Mouse (Mus musculus) MEL (cell line): ENCODE data around the gene Akirin1. TPM values are rescaled to one million over a fixed set of nuclear protein-coding genes. Genes with fewer than 3 reads are reported as not detected.
A peak's percentile ranks its signal among the peaks of the same experiment; 100 is the strongest.

Experiments
- DNase-seq: peaks from one replicate; pipeline ENCODE4 v3.0.0; 2011; ENCODE audit warnings: low read depth, low spot score
- H3K27ac ChIP-seq: 2 replicates; pipeline ENCODE4 v1.5.1; 2012; ENCODE audit warnings: low read depth, mild to moderate bottlenecking, control low read depth, low read length, moderate library complexity; ENCODE audit not compliant: control insufficient read depth
- H3K27me3 ChIP-seq, 2 experiments: fragments of 150-350 bp in 1 of 2; sonication (generic) in 1 of 2; 2 replicates each; pipeline ENCODE4 v1.6.1; 2012; ENCODE audit warnings: low read length in 2 of 2, mild to moderate bottlenecking in 2 of 2, improper control_type of control experiment in 1 of 2, moderate library complexity in 1 of 2; ENCODE audit not compliant: insufficient read depth in 2 of 2, control insufficient read depth in 1 of 2
- H3K36me3 ChIP-seq, 2 experiments: 2 replicates each; pipeline ENCODE4 v1.6.1; 2012 to 2014; ENCODE audit warnings: low read length in 2 of 2, improper control_type of control experiment in 1 of 2, inconsistent platforms in 1 of 2, mild to moderate bottlenecking in 1 of 2; ENCODE audit not compliant: insufficient read depth in 2 of 2, control insufficient read depth in 1 of 2
- H3K4me1 ChIP-seq, 2 experiments: fragments of 150-350 bp in 1 of 2; sonication (generic) in 1 of 2; 2 replicates each; pipeline ENCODE4 v1.6.1; 2012; ENCODE audit warnings: low read length in 2 of 2, improper control_type of control experiment in 1 of 2, mild to moderate bottlenecking in 1 of 2; ENCODE audit not compliant: insufficient read depth in 2 of 2, control insufficient read depth in 1 of 2
- H3K4me3 ChIP-seq, 2 experiments: fragments of 150-350 bp in 1 of 2; sonication (generic) in 1 of 2; 2 replicates each; pipeline ENCODE4 v1.5.1; 2012; ENCODE audit warnings: low read depth in 2 of 2, low read length in 2 of 2, mild to moderate bottlenecking in 2 of 2, moderate library complexity in 2 of 2, control low read depth in 1 of 2, improper control_type of control experiment in 1 of 2; ENCODE audit not compliant: control insufficient read depth in 1 of 2, insufficient read depth in 1 of 2
- H3K79me2 ChIP-seq: 2 replicates; pipeline ENCODE4 v1.6.1; 2012; ENCODE audit warnings: mild to moderate bottlenecking, low read length, moderate library complexity; ENCODE audit not compliant: control insufficient read depth, poor library complexity, insufficient read depth
- H3K9ac ChIP-seq: 2 replicates; pipeline ENCODE4 v1.6.1; 2012; ENCODE audit warnings: low read depth, mild to moderate bottlenecking, control low read depth, low read length, moderate library complexity; ENCODE audit not compliant: control insufficient read depth, poor library complexity, severe bottlenecking
- H3K9me3 ChIP-seq: fragments of 150-350 bp; sonication (generic); replicated peaks from 2 replicates; pipeline ENCODE4 v1.6.1; 2012; ENCODE audit warnings: mild to moderate bottlenecking, low read length, improper control_type of control experiment, moderate library complexity; ENCODE audit not compliant: insufficient read depth
- BHLHE40 ChIP-seq: IDR thresholded peaks from 2 replicates; pipeline ENCODE4 v1.6.1; 2012; ENCODE audit warnings: low read depth, mild to moderate bottlenecking, inconsistent platforms, low read length, improper control_type of control experiment, borderline replicate concordance
- CHD1 ChIP-seq: IDR thresholded peaks from 2 replicates; pipeline ENCODE4 v1.6.1; 2012; ENCODE audit warnings: low read depth, mild to moderate bottlenecking, inconsistent platforms, low read length, improper control_type of control experiment
- CTCF ChIP-seq, 3 experiments: IDR thresholded peaks in 2 of 3; conservative IDR thresholded peaks in 1 of 3; 2 replicates each; pipeline ENCODE4 v1.5.1; 2011 to 2012; ENCODE audit warnings: low read length in 3 of 3, low read depth in 2 of 3, mild to moderate bottlenecking in 2 of 3, improper control_type of control experiment in 1 of 3, inconsistent platforms in 1 of 3, mixed read lengths in 1 of 3, moderate library complexity in 1 of 3; ENCODE audit not compliant: control insufficient read depth in 1 of 3, insufficient read depth in 1 of 3, poor library complexity in 1 of 3, severe bottlenecking in 1 of 3
- E2F4 ChIP-seq: IDR thresholded peaks from 2 replicates; pipeline ENCODE4 v1.6.1; 2011; ENCODE audit warnings: low read depth, low read length, improper control_type of control experiment, borderline replicate concordance
- ELF1 ChIP-seq: IDR thresholded peaks from 2 replicates; pipeline ENCODE4 v1.6.1; 2014; ENCODE audit warnings: low read depth, mild to moderate bottlenecking, inconsistent platforms, low read length, improper control_type of control experiment, moderate library complexity
- EP300 ChIP-seq, 2 experiments: IDR thresholded peaks; 2 replicates each; pipeline ENCODE4 v1.6.1; 2011; ENCODE audit warnings: improper control_type of control experiment in 2 of 2, low read length in 2 of 2, low read depth in 1 of 2, mild to moderate bottlenecking in 1 of 2
- ETS1 ChIP-seq: IDR thresholded peaks from 2 replicates; pipeline ENCODE4 v1.6.1; 2012; ENCODE audit warnings: low read depth, mild to moderate bottlenecking, inconsistent platforms, low read length, improper control_type of control experiment, moderate library complexity
- HCFC1 ChIP-seq: IDR thresholded peaks from 2 replicates; pipeline ENCODE4 v1.6.1; 2012; ENCODE audit warnings: low read depth, mild to moderate bottlenecking, inconsistent platforms, low read length, improper control_type of control experiment, moderate library complexity
- MAFK ChIP-seq: IDR thresholded peaks from 2 replicates; pipeline ENCODE4 v1.6.1; 2011; ENCODE audit warnings: low read depth, mild to moderate bottlenecking, low read length, improper control_type of control experiment, borderline replicate concordance
- MAZ ChIP-seq: IDR thresholded peaks from 2 replicates; pipeline ENCODE4 v1.6.1; 2012; ENCODE audit warnings: low read depth, mild to moderate bottlenecking, inconsistent platforms, low read length, improper control_type of control experiment
- MXI1 ChIP-seq: IDR thresholded peaks from 2 replicates; pipeline ENCODE4 v1.6.1; 2011; ENCODE audit warnings: mild to moderate bottlenecking, low read depth, low read length, improper control_type of control experiment
- MYC ChIP-seq: IDR thresholded peaks from 2 replicates; pipeline ENCODE4 v1.6.1; 2011; ENCODE audit warnings: low read depth, mild to moderate bottlenecking, low read length, improper control_type of control experiment, moderate library complexity
- NELFE ChIP-seq: IDR thresholded peaks from 2 replicates; pipeline ENCODE4 v1.6.1; 2011; ENCODE audit warnings: low read depth, low read length, improper control_type of control experiment
- NRF1 ChIP-seq: IDR thresholded peaks from 2 replicates; pipeline ENCODE4 v1.6.1; 2014; ENCODE audit warnings: low read depth, mild to moderate bottlenecking, inconsistent platforms, low read length, improper control_type of control experiment, moderate library complexity; ENCODE audit not compliant: poor library complexity, insufficient read depth, severe bottlenecking
- POLR2A ChIP-seq, 2 experiments: IDR thresholded peaks; 2 replicates each; pipeline ENCODE4 v1.6.1; 2011 to 2012; ENCODE audit warnings: low read length in 2 of 2, mild to moderate bottlenecking in 2 of 2, control low read depth in 1 of 2, improper control_type of control experiment in 1 of 2, low read depth in 1 of 2, moderate library complexity in 1 of 2; ENCODE audit not compliant: control insufficient read depth in 1 of 2, insufficient read depth in 1 of 2, poor library complexity in 1 of 2
- POLR2AphosphoS2 ChIP-seq: IDR thresholded peaks from 2 replicates; pipeline ENCODE4 v1.6.1; 2011; ENCODE audit warnings: low read length, improper control_type of control experiment
- SMC3 ChIP-seq: IDR thresholded peaks from 2 replicates; pipeline ENCODE4 v1.6.1; 2011; ENCODE audit warnings: low read depth, low read length, improper control_type of control experiment
- TAL1 ChIP-seq: IDR thresholded peaks from 2 replicates; pipeline ENCODE4 v1.6.1; 2012; ENCODE audit warnings: mild to moderate bottlenecking, inconsistent platforms, low read length, moderate library complexity, mixed read lengths
- TBP ChIP-seq: IDR thresholded peaks from 2 replicates; pipeline ENCODE4 v1.8.0; 2011; ENCODE audit warnings: low read depth, low read length, improper control_type of control experiment
- TCF12 ChIP-seq: IDR thresholded peaks from 2 replicates; pipeline ENCODE4 v1.6.1; 2014; ENCODE audit warnings: low read depth, mild to moderate bottlenecking, inconsistent platforms, low read length, improper control_type of control experiment, moderate library complexity
- UBTF ChIP-seq: IDR thresholded peaks from 2 replicates; pipeline ENCODE4 v1.6.1; 2012; ENCODE audit warnings: low read depth, mild to moderate bottlenecking, inconsistent platforms, low read length, improper control_type of control experiment, moderate library complexity, borderline replicate concordance; ENCODE audit not compliant: insufficient read depth
- USF1 ChIP-seq: IDR thresholded peaks from 2 replicates; pipeline ENCODE4 v1.6.1; 2014; ENCODE audit warnings: low read depth, mild to moderate bottlenecking, inconsistent platforms, low read length, improper control_type of control experiment, moderate library complexity
- ZMIZ1 ChIP-seq: IDR thresholded peaks from 2 replicates; pipeline ENCODE4 v1.6.1; 2012; ENCODE audit warnings: low read depth, mild to moderate bottlenecking, inconsistent platforms, low read length, improper control_type of control experiment, moderate library complexity
- polyA plus RNA-seq, 2 experiments: library from polyadenylated mRNA; stranded (reverse) in 1 of 2; unstranded in 1 of 2; fragments of >175 nt in 1 of 2; fragments of >200 nt in 1 of 2; gene quantifications; 2 replicates each; pipeline versions ENCODE4 v1.2.1 to v1.2.4; 2012; ENCODE audit warnings: low replicate concordance in 2 of 2, low read depth in 1 of 2; ENCODE audit not compliant: insufficient read length in 2 of 2, insufficient read depth in 1 of 2, missing spikeins in 1 of 2
- total RNA-seq: library from RNA; depleted of rRNA; stranded (reverse); fragments of 300-350 nt; gene quantifications from 2 replicates; pipeline ENCODE4 v1.2.3, GENCODE M21; 2012; rRNA removed

Akirin1 gene
- total RNA-seq (52.9 and 53.3 TPM in 2 replicates), polyA plus RNA-seq (10 to 100 TPM in 1 of 2 experiments, not detected in 1; 46.3 TPM)

- Histone ChIP-seq H3K4me1 (peaks cover 11 to 12% of the 10 kb centered on the region in 2 experiments), H3K79me2 (peaks cover 42% of the 10 kb centered on the region), H3K4me3 (peak within 1 kb of the TSS; percentile 83 to 93), H3K27ac (peak within 1 kb of the TSS; percentile 74), H3K9ac (peak within 1 kb of the TSS; percentile 90), H3K27me3 (no peaks in the 10 kb centered on the region), H3K9me3 (no peaks in the 10 kb centered on the region), H3K36me3 (peaks cover 3 to 28% of the 10 kb centered on the region in 2 experiments; a peak in 2 of 4 replicates)
- DNase-seq = peak; percentile 95
- TF ChIP-seq CHD1 = peak; percentile 99
- TF ChIP-seq MYC = no peak
- TF ChIP-seq TCF12 = peak; percentile 66
- TF ChIP-seq MAZ = peak; percentile 83
- TF ChIP-seq TBP = peak; percentile 55; the same call in 1 of the 2 replicates
- TF ChIP-seq NELFE = peak; percentile 89
- peak; percentile 50; the same call in 1 of the 2 replicates for TF ChIP-seq BHLHE40
- TF ChIP-seq EP300 (IDR thresholded peaks at IDR 0.05; ENCODE audit: low read depth in 1 of 2, low read length in 2 of 2) = 0 out of 4 replicates have a peak, but pooled peaks of 1 of the 2 experiments have one; percentile 24
- TF ChIP-seq SMC3 = 0 out of 2 replicates have a peak, but pooled peaks have one; percentile 10
- peak; percentile 66; the same call in 1 of the 2 replicates for TF ChIP-seq MXI1
- TF ChIP-seq TAL1 = no peak
- TF ChIP-seq ETS1 = peak; percentile 62
- no peak for TF ChIP-seq UBTF
- TF ChIP-seq NRF1 = peak; percentile 69
- peak in 1 of 3 experiments; percentile 14; a peak in 3 of 6 replicates for TF ChIP-seq CTCF (IDR thresholded peaks at IDR 0.05 in 2 of 3, conservative IDR thresholded peaks at IDR 0.05 in 1 of 3; ENCODE audit: control insufficient read depth in 1 of 3, insufficient read depth in 1 of 3, low read depth in 2 of 3, low read length in 3 of 3, poor library complexity in 1 of 3, severe bottlenecking in 1 of 3)
- TF ChIP-seq E2F4 = no peak
- no peak for TF ChIP-seq MAFK
- peak; percentile 76 to 84 for TF ChIP-seq POLR2A (IDR thresholded peaks at IDR 0.05; ENCODE audit: control insufficient read depth in 1 of 2, insufficient read depth in 1 of 2, low read depth in 1 of 2, low read length in 2 of 2, poor library complexity in 1 of 2)
- TF ChIP-seq USF1 = peak; percentile 39; the same call in 1 of the 2 replicates
- TF ChIP-seq ZMIZ1 = peak; percentile 56; the same call in 1 of the 2 replicates
- TF ChIP-seq ELF1 = peak; percentile 79; the same call in 1 of the 2 replicates
- peak; percentile 70 for TF ChIP-seq POLR2AphosphoS2
- TF ChIP-seq HCFC1 = peak; percentile 86
Observed at GRCm38 (mm10) chr4:123750152-123750651, at the start of gene Akirin1. Akirin1 (minus strand) TSS chr4:123750345.
